Mouse (Mus musculus) heart, adult 8-10 months (tissue): ENCODE results near the gene Bcl2a1a. TPM values are rescaled to one million over a fixed set of nuclear protein-coding genes. Genes with fewer than 3 reads are reported as not detected.
"Not testable (repeated sequence)": the region's sequence is repeated elsewhere in the genome, so short reads cannot be mapped to it uniquely, and the experiment has no call there.

Experiments
- DNase-seq: peaks from one replicate; pipeline ENCODE4 v3.0.0; 2022; ENCODE audit warnings: low spot score
- total RNA-seq, 4 experiments: library from RNA; stranded (reverse); gene quantifications; 2 replicates each; pipeline ENCODE4 v1.2.4; 2022

Gene Bcl2a1a
- 1 to 10 TPM in 1 of 4 experiments, under 1 TPM in 1, not detected in 2; 0.44 to 1.2 TPM for total RNA-seq

DNA sequence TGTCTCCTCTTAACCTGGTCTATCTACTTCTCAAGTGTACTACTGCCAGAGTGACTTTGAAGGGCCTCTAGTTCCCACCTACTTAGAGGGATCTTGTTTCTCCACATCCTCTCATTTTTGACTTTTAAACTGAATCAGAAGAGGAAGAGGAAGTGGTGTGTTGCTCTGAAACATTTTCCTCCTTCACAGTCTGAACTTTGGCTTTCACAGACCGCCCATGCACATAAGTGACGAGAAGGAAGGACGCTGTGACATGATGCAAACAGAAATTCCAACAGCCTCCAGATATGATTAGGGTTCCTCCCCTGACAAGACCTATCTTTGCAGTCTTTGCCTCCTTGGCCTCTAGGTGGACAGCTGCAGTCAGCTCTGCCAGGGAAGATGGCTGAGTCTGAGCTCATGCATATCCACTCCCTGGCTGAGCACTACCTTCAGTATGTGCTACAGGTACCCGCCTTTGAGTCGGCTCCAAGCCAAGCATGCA lies at the start of gene Bcl2a1a:
Gene Bcl2a1a (plus strand): TSS at position 231 of the 484 bp plus-strand sequence.
- DNase-seq: not testable (repeated sequence)

DNA sequence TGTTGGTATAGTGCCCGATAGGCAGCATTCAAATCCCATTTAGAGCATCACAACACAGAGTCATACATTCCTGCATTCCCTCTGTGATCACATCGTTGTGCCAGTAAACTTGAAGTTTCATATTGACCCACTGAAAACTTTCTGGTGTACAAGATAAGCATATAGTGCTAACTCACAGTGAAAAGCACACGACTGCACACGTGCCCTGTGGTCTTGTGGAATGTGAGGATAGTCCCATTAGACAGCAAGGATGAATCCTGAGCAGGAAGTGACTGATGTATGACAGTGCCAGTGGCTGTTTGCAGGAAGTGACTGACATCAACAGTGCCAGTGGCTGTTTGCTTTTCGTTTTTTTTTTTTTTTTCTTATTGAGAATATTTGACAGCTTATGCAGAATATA lies 40.1 kb upstream of the Bcl2a1a start:
- DNase-seq: not testable (repeated sequence)

DNA sequence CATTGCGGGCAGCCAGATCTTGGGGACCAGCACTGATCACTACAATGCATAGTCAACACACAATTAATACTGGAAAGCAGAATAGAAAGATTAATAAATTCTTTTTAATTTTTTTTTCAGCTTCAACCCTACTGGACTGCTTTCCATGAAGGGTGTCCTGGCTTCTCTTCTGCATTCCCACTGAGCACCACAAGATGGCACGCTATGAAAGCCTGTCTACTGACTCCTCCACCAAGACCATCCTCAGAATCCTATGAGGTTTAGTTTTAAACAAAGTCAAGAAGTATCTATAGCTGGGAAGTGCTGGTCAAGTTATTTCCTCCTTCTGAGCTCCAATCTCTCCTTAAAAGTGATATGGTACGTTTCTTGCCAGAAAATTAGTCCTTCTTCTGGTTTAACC lies 18.4 kb upstream of the Bcl2a1a start:
- not testable (repeated sequence) for DNase-seq

DNA sequence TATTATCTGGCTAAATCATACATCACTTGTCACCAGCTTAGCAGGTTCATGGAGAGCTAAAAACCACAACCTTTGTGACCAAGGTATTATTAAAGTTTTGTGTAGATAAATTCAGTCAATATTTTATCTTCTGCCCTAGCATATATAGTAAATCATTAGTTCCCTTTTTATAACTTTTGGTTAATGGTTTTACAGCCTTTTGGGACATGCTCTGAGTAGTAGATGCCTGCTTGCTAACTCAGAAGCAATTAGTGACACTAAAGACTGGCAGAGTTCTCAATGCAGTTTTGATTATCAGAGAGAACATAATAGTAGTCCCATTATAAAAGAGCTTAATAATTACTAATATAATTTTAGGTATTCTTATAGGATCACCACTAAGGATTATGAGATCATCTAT lies 5.2 kb upstream of the Bcl2a1a start:
- not testable (repeated sequence) for DNase-seq

DNA sequence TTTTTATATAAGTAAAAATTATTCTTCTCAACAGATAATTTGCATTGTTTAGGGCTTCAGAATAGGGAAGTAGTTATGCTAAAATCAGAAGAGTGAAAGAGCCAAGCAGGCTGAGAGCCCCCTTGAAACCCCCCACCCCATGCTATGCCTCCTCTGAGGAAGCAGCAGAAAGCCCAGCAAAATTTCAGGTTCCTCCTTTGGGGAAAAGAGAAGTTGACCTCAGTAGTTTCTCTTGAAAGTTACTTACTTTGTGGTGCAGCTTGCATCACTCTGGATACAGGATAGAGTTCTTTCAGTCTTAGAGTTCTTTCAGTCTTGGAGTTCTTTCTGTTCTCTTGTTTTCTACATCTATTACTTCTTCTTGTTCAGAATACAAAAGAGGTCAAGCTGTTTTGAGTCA lies 3.5 kb upstream of the Bcl2a1a start:
- peak; percentile 9 for DNase-seq

DNA sequence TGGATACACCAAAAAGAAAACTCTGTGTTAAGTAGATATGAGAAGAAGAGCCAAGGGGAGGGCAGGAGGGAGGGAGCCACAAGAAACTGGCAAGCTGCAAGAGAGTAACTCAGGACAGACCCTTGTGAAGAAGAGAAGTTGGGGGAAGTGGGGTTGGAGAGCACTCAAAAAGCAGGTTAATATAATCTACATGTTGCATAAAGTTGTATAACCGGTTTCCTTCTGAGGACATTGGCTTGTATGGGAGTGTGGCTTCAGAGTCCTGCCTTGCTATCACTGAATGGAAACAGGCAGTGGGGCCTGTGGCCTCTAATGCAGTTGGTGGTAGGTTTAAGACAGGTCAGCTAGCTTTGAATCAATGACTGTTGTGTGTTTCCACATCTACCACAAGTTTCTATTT lies 1.5 kb upstream of the Bcl2a1a start:
- not testable (repeated sequence) for DNase-seq

DNA sequence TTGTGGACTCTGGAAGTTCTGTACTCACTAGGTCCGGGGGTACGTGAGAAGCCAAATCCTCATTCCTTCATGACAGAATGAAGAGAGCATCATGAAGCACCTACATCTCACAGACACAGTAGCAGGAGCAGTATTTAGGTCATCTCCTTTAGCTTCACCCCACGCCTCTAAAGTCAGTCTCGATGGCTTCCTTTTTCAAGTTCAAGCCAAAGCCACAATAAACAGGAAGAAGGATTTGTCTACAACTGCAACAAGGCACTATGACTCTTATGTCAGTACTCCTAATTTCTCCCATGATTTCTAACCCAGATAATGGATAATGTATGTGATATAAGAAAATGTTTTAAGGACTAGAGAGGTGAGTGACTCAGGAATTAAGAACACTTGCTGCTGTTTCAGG lies 665 bp upstream of the Bcl2a1a start:
- not testable (repeated sequence) for DNase-seq

DNA sequence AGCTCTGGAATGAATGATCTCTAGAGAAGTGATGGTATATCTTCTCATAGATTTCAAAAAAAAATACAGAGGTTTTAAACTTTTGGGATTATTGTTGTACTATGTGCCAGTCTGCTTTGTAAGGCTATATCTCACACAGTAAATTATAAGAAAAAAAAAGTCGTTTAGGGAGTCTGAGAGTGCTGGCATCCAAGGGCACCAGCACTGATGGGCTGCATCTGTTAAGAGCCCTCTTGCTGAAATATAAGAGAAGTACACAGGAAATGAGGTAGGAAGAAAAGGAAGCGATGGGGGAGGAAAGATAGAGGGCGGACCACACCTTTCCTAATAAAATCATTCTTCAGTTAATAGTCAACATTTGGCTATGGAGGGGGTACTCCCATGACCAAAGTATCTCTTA lies 2.2 kb downstream of the Bcl2a1a start:
- DNase-seq: no peak

DNA sequence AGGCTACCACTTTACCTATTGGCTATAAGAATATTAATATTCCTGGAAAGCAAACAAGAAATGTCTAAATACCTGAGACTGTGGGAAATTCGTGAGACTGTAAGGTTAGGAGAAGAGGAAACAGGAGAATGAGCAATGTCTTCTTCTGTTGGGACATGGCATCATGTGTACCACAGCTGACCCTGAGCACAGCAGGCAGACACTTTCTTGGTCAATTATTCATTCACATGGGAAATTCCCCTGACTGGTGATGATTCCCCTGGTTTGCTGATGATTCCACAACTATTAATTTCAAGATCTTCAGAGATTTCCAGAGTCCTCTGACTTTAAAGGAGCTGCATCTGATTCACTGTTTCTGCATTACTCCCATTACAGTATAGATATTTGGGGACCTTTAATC lies 3.3 kb downstream of the Bcl2a1a start:
- DNase-seq: not testable (repeated sequence)

DNA sequence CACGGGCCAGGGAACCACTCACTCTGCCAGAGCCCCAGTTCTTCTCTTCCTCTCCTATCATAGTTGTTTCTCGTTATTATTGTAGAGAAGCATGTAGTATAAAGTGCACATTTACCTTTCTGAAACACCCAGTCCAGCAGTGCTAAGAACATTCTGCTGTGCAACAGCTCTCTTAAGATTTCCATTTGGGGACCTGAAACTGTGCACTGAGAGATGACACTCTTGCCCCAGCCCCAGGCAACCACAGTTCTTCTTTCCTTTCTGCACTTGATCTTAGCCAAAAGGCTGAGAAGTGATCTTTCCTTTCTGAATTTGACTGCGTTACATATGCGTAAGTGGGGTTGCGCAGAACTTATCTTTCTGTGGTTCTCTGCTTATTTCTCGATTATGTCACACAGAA lies 9.8 kb downstream of the Bcl2a1a start:
- not testable (repeated sequence) for DNase-seq

DNA sequence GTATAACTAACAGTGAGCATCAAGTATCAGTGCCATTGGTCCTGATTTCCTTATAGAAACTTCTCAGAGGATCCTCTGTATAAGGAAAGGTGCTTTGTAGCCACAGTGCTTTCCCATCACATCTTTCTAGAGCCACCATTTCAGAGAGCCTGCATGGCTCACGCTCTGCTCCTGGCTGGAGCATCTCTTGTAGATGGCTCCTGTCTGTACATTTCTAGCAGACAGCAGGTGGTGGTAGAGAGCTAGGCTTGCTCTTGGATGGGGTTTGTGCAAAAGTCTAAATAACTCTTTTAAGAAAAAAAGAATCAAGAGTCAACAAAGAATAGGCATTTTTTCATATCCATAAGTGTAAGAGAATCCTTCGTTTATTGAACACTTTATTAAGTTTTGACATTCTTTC lies 12.8 kb downstream of the Bcl2a1a start:
- DNase-seq: not testable (repeated sequence)

DNA sequence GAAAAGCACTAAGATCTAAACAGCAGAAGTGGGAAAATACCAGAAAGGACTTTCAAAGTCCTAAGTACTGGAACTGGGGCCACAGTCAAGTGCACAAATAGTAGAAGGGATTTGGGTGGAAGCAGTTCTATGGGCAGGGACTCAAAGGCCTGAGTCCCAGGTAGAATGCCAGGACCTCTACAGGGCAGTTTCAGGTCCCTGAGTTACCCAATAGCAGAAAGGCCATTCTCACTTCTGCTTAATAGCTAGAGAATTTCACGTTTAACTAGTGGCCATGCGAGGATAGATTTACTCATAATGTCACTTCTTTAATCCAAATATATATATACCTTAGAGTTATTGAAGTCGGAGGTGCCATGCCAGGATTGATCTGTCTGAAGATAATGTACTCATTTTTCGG lies 20.2 kb downstream of the Bcl2a1a start:
- DNase-seq: not testable (repeated sequence)

DNA sequence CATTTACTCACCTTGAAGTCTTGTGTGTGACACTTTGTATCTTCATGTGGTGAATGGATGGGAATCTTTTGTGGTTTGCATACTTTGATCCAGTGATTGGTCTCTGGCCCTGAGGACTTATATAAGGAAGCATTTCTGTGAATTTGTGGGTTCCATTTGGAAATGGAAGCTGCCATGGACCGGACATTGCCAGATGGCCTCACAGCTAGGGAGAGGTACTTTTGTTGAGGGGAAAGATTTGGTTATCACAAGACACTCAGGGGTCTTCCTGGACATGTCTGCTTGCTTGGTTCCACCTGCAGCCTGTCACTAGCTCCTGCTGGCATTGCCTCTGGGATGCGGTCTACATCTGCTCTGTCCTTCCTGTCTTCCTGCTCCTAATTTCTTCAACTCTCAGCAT lies 23.1 kb downstream of the Bcl2a1a start:
- DNase-seq: not testable (repeated sequence)

DNA sequence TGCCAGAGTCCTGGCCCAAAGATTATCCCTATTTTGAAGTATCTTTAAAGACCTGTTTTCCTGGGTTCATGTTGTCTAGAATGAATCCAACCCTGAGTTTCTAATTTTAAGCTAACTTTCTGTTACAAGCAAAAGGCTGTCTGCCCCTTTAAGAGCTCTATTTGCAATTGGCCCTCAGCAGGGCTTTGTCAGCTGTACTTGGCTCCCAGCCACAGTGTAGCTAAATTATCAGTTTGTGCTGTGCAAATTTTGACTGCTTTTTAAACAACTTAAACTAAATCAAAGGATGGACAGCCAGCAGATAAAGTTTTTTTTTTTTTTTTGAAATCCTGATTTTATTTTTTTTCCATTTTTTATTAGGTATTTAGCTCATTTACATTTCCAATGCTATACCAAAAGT lies 44.8 kb downstream of the Bcl2a1a start:
- DNase-seq: not testable (repeated sequence)

Other genes starting within 250 kb of the Bcl2a1a start
- gene Mthfsl, start 236.6 kb upstream of the Bcl2a1a start, total RNA-seq: 10 to 100 TPM; 12.0 to 19.5 (median 15.9) TPM
- 1 to 10 TPM in 1 of 4 experiments, not detected in 3; 2.2 TPM for gene Bcl2a1d, start 225.0 kb upstream of the Bcl2a1a start, total RNA-seq
- not detected for gene Trim43c, start 117.7 kb upstream of the Bcl2a1a start, total RNA-seq
- under 1 TPM in 2 of 4 experiments, not detected in 2; 0.16 to 0.20 TPM for gene Trim43b, start 135.9 kb downstream of the Bcl2a1a start, total RNA-seq
- gene Bcl2a1b, start 242.3 kb downstream of the Bcl2a1a start, total RNA-seq: 1 to 10 TPM in 1 of 4 experiments, under 1 TPM in 1, not detected in 2; 0.52 to 2.9 TPM
- 1 to 10 TPM in 1 of 4 experiments, under 1 TPM in 1, not detected in 2; 0.44 to 2.5 TPM for gene Gm29094, start 242.5 kb downstream of the Bcl2a1a start, total RNA-seq